Mouse (Mus musculus): ENCODE measurements at regions not wholly inside any gene's neighbourhood (a gene's known extent, or its start where the extent isn't known, plus 50 kb on each side); places are given as distances from the start of the nearest gene placed in this dataset.
A peak's percentile ranks its signal among the peaks of the same experiment; 100 is the strongest.

DNA sequence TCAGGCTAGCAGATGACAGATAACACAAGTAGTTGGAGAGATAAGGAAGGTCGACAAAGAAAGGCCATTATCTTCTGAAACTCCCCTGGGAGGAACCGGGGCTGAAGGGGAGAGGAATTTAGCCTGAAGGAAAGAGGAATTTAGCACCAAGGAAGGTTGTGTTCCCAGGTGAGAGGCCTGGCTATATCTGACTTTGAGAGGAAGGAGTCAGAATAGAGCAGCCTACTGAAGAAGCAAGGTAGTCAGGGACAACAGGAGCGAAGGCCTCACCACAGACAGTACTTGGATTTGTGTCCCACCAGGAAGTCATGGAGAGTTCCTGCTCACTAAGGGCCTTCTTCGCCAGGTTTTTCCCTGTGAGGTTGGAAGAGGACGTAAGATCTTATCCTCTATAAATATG, 102.2 kb downstream of the Tmco5 start:
- H3K4me1 ChIP-seq: peaks cover 38% of the 10 kb centered on the region
- 49% methylated on average over 5 of the region's 5 CpGs for WGBS
- H3K27ac ChIP-seq: peak overlapping the region; percentile 75
- H3K36me3 ChIP-seq: no peaks in the 10 kb centered on the region
- H3K27me3 ChIP-seq: no peaks in the 10 kb centered on the region
- peaks cover 3% of the 10 kb centered on the region; the same call in 1 of the 2 replicates for H3K9me3 ChIP-seq
- H3K4me3 ChIP-seq: no peak overlapping the region
- H3K9ac ChIP-seq: no peak overlapping the region
- no peak overlapping the region for H3K4me2 ChIP-seq
- ATAC-seq (ENCODE audit: insufficient number of reproducible peaks, insufficient read depth, low FRiP score, low TSS enrichment, low read depth): no peak

DNA sequence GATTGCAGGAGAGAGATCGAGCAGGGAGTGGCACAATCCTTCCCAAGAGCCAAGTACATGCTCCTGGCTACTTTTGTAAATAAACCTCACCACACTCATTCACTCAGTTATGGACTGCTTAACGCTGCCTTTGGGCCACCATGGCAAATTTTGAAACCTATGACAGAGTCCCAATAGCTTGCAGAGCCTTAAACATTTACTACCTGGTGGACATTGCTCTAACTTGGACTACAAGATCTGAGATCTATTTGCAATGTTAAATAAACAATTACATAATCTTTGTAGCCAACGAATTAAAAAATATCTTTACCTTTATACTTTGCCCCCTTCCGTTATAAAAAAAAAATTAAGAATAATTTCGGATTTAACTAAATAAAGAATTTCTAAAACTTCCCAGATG, 104.9 kb downstream of the Tmco5 start:
- no peaks in the 10 kb centered on the region for H3K36me3 ChIP-seq
- H3K9me3 ChIP-seq: peaks cover 3% of the 10 kb centered on the region; the same call in 1 of the 2 replicates
- no peak overlapping the region for H3K27ac ChIP-seq
- WGBS: 84% methylated on average over 5 of the region's 5 CpGs
- no peaks in the 10 kb centered on the region for H3K27me3 ChIP-seq
- no peak for ATAC-seq (ENCODE audit: insufficient number of reproducible peaks, insufficient read depth, low FRiP score, low TSS enrichment, low read depth)
- no peak overlapping the region for H3K9ac ChIP-seq
- H3K4me2 ChIP-seq: no peak overlapping the region
- peaks cover 19% of the 10 kb centered on the region for H3K4me1 ChIP-seq
- no peak overlapping the region for H3K4me3 ChIP-seq

DNA sequence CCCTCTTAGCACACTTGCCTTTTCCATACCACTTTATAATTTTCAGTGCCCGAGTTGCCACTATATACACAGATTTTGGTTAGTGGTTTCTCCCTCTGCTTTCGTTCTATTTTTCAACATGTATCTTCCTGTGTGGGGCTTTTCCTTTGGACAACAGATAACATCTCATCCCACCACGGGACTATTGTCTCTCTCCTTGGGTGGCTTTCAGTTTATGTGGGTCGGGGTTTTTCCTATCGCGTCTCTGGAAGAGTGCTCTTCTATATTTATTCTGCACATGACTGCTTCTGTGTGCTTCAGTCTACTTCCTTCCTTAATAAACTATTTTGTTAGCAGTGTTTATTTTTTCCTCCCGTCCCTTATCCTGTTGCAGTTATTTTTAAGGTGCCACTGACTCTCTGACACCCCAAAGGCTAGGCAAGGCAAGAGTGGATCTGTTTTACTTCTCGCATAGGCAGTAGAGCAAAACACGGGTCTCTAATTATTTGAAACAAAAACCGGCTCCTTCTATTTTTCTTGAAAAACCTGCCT, 105.4 kb downstream of the Tmco5 start:
- no peak overlapping the region for H3K9ac ChIP-seq
- no peaks in the 10 kb centered on the region for H3K27me3 ChIP-seq
- H3K4me2 ChIP-seq: no peak overlapping the region
- 66% methylated on average over 10 of the region's 10 CpGs for WGBS
- H3K4me1 ChIP-seq: peaks cover 15% of the 10 kb centered on the region
- peaks cover 3% of the 10 kb centered on the region; the same call in 1 of the 2 replicates for H3K9me3 ChIP-seq
- no peak overlapping the region for H3K4me3 ChIP-seq
- no peak for ATAC-seq (ENCODE audit: insufficient number of reproducible peaks, insufficient read depth, low FRiP score, low TSS enrichment, low read depth)
- H3K27ac ChIP-seq: no peak overlapping the region
- no peaks in the 10 kb centered on the region for H3K36me3 ChIP-seq

DNA sequence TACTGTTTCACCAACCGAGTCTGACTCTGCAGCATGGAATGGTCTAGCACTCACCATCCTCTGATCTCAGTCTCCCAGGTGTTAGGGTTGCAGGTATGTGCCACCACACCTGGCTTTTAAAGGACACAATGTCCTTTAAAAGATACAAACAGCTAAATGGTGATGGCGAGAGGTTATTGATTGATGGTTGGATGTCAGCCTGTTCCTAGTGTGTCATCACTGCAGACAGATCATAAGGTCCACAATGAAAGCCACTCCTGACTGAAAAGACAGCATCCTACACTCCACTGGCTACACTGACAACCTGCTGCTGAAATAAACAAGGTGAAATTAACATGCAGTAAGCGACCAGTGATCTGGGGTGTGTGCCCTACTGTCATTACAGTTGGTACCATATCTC, 106.1 kb downstream of the Tmco5 start:
- Histone ChIP-seq H3K9me3 (peaks cover 3% of the 10 kb centered on the region; the same call in 1 of the 2 replicates), H3K27ac (no peak overlapping the region), H3K4me3 (no peak overlapping the region), H3K9ac (no peak overlapping the region), H3K27me3 (no peaks in the 10 kb centered on the region), H3K4me2 (no peak overlapping the region), H3K36me3 (no peaks in the 10 kb centered on the region), H3K4me1 (peaks cover 7% of the 10 kb centered on the region; the same call in 1 of the 2 replicates)
- 81% methylated on average over 3 of the region's 3 CpGs for WGBS
- no peak for ATAC-seq (ENCODE audit: insufficient number of reproducible peaks, insufficient read depth, low FRiP score, low TSS enrichment, low read depth)

DNA sequence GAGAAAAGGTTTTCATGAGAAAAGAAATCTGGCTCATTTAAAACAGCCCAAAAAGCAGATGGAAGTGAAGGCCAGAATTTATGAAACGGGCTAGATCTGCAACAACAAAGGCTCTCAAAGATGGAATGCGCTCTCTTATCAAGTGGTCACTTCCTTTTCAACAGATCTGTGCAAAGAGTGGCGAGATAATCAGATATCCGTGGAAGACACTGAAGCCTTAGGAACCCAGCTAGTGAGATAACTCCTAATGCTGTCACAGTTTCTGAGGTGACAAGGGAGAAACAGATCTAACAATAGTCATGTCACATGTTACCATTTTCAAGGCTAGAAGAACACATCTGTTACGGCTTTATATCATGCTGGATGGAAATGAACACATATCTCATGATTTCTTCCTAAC, 107.1 kb downstream of the Tmco5 start:
- Histone ChIP-seq H3K27ac (no peak overlapping the region), H3K36me3 (no peaks in the 10 kb centered on the region), H3K27me3 (no peaks in the 10 kb centered on the region), H3K9ac (no peak overlapping the region), H3K4me3 (no peak overlapping the region), H3K4me2 (no peak overlapping the region), H3K9me3 (peaks cover 3% of the 10 kb centered on the region; the same call in 1 of the 2 replicates), H3K4me1 (peaks cover 3% of the 10 kb centered on the region; the same call in 1 of the 2 replicates)
- WGBS: 70% methylated on average over 5 of the region's 5 CpGs
- no peak for ATAC-seq (ENCODE audit: insufficient number of reproducible peaks, insufficient read depth, low FRiP score, low TSS enrichment, low read depth)

DNA sequence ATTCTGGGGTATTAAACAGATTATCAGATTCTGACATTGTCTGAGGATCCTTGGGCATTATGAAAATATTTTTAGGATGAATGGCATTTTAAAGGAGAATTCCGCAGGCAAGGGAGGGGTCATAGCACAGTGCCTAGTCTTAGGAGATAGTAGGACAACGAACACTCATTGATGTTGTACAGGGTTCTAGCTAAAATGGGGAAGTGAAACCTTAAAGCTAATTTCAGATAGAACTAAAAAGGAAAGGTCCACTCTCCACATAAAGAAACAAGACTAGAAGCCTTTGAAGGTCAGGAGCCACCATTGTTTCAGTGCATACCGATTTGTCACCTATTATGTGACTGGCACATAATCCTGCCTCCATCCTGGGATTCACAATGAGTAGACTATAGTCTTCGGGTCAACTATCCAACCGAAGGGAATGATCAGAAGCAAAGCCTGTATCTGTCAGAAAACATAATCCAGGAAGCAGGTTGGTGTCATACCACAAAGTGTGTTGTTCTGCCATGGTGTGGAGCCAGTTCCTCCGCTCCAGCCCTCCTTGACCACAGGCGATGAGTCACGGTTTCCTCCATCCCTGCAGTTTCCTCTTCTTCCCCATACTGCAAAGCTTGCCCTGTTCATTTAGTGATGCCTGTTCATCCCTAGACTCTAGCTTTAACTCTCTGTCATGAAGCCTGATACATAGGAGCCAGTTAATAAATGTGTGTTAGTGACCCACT, 110.6 kb downstream of the Tmco5 start:
- no peaks in the 10 kb centered on the region for H3K9me3 ChIP-seq
- no peak overlapping the region for H3K4me2 ChIP-seq
- H3K4me1 ChIP-seq: 0 out of 2 replicates have a peak, but pooled peaks cover 4% of the 10 kb centered on the region
- H3K27ac ChIP-seq: no peak overlapping the region
- no peak overlapping the region for H3K4me3 ChIP-seq
- no peak for ATAC-seq (ENCODE audit: insufficient number of reproducible peaks, insufficient read depth, low FRiP score, low TSS enrichment, low read depth)
- WGBS: 89% methylated on average over 8 of the region's 8 CpGs
- no peak overlapping the region for H3K9ac ChIP-seq
- no peaks in the 10 kb centered on the region for H3K36me3 ChIP-seq
- H3K27me3 ChIP-seq: no peaks in the 10 kb centered on the region

DNA sequence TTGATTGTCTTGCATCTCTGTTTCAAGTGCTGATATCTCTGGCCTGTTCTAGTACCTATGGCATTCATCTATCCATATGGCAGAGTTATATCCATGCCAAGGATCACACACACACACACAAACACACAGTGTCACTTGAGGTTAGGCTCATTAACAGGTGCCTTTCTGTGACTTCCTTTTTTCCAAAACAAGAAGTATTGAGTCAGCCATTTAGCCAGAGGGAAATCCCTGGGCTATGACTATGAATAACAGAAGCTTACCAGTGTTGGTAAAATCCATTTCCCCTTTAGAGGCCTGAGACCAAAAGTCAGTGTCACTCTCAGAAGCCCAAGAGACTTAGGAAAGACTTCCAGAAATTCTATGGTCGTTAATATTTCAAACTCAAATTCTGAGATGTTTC, 111.6 kb downstream of the Tmco5 start:
- H3K9ac ChIP-seq: no peak overlapping the region
- H3K27ac ChIP-seq: no peak overlapping the region
- no peak overlapping the region for H3K4me3 ChIP-seq
- 0 out of 2 replicates have a peak, but pooled peaks cover 4% of the 10 kb centered on the region for H3K4me1 ChIP-seq
- ATAC-seq (ENCODE audit: insufficient number of reproducible peaks, insufficient read depth, low FRiP score, low TSS enrichment, low read depth): no peak
- WGBS: 83% methylated on average over 1 of the region's 1 CpGs
- H3K4me2 ChIP-seq: no peak overlapping the region
- no peaks in the 10 kb centered on the region for H3K9me3 ChIP-seq
- no peaks in the 10 kb centered on the region for H3K36me3 ChIP-seq
- H3K27me3 ChIP-seq: no peaks in the 10 kb centered on the region

DNA sequence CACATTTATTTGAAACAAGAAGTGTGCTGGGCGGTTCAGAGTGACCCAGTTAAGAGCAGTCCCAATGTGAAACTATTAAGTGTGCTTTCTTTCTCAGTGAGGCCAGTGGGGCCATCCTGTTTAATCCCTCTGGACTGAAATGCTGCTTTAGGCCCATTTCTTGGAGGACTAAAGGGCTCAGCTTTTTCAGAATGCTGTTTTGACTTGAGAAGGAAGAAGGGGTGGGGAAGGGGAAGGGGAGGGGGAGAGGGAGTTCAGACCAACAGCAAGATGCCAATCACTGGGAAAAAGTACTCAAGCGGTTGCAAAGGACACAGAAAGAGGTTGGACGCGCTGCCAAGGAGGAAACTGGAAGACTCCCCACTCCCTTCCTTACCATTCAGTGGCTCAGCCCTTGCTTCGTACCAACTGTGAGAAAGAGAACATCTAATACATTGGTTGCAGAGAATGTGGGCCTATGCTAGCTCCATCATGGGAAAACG, 113.1 kb downstream of the Tmco5 start:
- no peak for ATAC-seq (ENCODE audit: insufficient number of reproducible peaks, insufficient read depth, low FRiP score, low TSS enrichment, low read depth)
- no peaks in the 10 kb centered on the region for H3K9me3 ChIP-seq
- no peak overlapping the region for H3K9ac ChIP-seq
- 0 out of 2 replicates have a peak, but pooled peaks cover 4% of the 10 kb centered on the region for H3K4me1 ChIP-seq
- H3K36me3 ChIP-seq: no peaks in the 10 kb centered on the region
- WGBS: 61% methylated on average over 6 of the region's 6 CpGs
- H3K27me3 ChIP-seq: no peaks in the 10 kb centered on the region
- no peak overlapping the region for H3K27ac ChIP-seq
- H3K4me2 ChIP-seq: no peak overlapping the region
- no peak overlapping the region for H3K4me3 ChIP-seq

DNA sequence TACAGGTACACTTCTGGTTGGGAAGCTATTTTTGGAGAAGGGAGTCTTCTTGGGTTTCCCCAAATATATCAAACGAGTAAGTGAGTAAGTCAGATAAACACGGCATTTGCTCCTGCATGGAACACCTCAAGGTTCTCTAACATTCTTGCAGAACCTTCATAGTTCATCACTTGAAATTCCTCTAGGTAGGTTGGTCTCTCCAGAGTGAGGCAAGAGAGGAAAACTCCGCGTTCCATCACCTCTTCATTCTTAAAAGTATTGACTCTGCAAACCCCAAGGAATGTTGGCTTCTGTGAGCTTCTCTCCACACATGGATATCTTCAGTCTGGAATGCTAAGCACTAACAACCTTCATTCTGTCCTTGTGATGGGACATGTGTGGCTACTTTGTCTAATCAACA, 115.2 kb downstream of the Tmco5 start:
- WGBS: 86% methylated on average over 4 of the region's 4 CpGs
- H3K27ac ChIP-seq: no peak overlapping the region
- no peak for ATAC-seq (ENCODE audit: insufficient number of reproducible peaks, insufficient read depth, low FRiP score, low TSS enrichment, low read depth)
- no peak overlapping the region for H3K9ac ChIP-seq
- H3K27me3 ChIP-seq: no peaks in the 10 kb centered on the region
- 0 out of 2 replicates have a peak, but pooled peaks cover 4% of the 10 kb centered on the region for H3K4me1 ChIP-seq
- no peak overlapping the region for H3K4me3 ChIP-seq
- no peaks in the 10 kb centered on the region for H3K36me3 ChIP-seq
- no peak overlapping the region for H3K4me2 ChIP-seq
- no peaks in the 10 kb centered on the region for H3K9me3 ChIP-seq

DNA sequence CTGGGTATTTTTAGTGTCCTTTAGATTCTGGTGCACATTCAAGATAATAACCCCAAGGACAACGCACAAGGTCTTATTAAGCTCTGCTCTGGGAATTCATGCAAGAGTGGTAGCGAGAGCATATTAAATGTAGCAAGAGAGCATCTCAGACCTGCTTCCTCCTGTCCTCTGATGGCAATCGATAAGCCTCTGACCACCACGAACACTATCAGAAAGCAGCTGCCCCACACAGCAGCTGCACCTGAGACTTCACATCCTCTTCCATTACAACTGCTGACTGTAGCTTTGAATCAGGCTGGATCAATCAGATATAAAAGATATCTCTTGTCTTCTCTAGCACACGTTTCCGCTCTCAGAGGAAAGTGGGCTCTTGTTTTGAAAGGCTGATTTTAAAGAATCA, 117.8 kb downstream of the Tmco5 start:
- Histone ChIP-seq H3K27me3 (no peaks in the 10 kb centered on the region), H3K27ac (no peak overlapping the region), H3K4me2 (no peak overlapping the region), H3K4me1 (0 out of 2 replicates have a peak, but pooled peaks cover 4% of the 10 kb centered on the region), H3K9ac (no peak overlapping the region), H3K9me3 (no peaks in the 10 kb centered on the region), H3K4me3 (no peak overlapping the region), H3K36me3 (no peaks in the 10 kb centered on the region)
- ATAC-seq (ENCODE audit: insufficient number of reproducible peaks, insufficient read depth, low FRiP score, low TSS enrichment, low read depth): no peak
- WGBS: 81% methylated on average over 6 of the region's 6 CpGs

DNA sequence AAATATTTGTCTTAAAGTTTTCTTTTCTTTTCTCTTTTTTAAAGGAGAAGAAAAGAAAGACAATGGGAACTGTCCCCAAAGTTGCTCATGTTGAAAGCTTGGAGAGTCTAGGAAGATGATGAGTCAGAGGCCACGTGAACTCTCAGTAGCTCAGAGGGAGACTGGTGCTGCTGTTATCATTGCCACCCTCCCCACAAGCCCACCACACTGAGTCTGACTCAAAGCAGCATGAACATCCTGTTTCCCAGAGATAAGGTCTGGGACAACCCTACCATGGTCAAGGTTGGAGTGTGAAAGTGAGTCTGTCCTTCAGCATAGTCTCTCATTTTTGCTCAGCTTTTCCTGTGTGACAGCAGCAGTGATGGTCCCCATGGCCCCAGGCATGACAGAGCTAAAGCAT, 120.3 kb downstream of the Tmco5 start:
- Histone ChIP-seq H3K4me3 (no peak overlapping the region), H3K9ac (no peak overlapping the region), H3K4me1 (no peaks in the 10 kb centered on the region), H3K27ac (no peak overlapping the region), H3K9me3 (no peaks in the 10 kb centered on the region), H3K4me2 (no peak overlapping the region), H3K27me3 (no peaks in the 10 kb centered on the region), H3K36me3 (no peaks in the 10 kb centered on the region)
- no peak for ATAC-seq (ENCODE audit: insufficient number of reproducible peaks, insufficient read depth, low FRiP score, low TSS enrichment, low read depth)
- 90% methylated on average over 1 of the region's 1 CpGs for WGBS

DNA sequence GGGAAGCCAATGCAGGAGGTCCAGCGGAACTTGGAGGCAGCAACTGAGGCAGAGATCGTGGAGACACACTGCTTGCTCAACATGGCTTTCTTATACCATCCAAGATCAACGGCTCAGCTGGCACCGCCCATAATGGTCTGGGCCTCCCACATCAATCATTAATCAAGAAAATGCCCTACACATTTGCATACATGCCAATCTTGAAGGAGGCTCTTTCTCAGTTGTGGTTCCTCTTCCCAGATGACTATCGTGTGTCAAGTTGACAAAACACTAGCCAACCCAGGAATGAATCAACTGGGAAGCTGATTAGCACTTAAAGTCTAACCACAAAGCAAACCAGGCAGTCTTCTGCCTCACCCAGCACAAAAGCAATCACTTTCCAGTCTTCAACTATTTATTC, 121.1 kb downstream of the Tmco5 start:
- Histone ChIP-seq H3K9me3 (no peaks in the 10 kb centered on the region), H3K4me2 (no peak overlapping the region), H3K4me1 (no peaks in the 10 kb centered on the region), H3K36me3 (no peaks in the 10 kb centered on the region), H3K27ac (no peak overlapping the region), H3K4me3 (no peak overlapping the region), H3K27me3 (no peaks in the 10 kb centered on the region), H3K9ac (no peak overlapping the region)
- no peak for ATAC-seq (ENCODE audit: insufficient number of reproducible peaks, insufficient read depth, low FRiP score, low TSS enrichment, low read depth)
- WGBS: 70% methylated on average over 5 of the region's 5 CpGs
